Mouse (Mus musculus): ENCODE results near the gene Cdsn. TPM values are rescaled to one million over a fixed set of nuclear protein-coding genes. Genes with fewer than 3 reads are reported as not detected.

Gene Cdsn
- polyA plus RNA-seq, 1 experiment from 2014 or later, result 8.6 TPM

GRCm38 (mm10) chr17:35512916-35513626, 38.9 kb upstream of the Cdsn start:
- POLR2A ChIA-PET, result interaction anchor here (1.0 kb wide), 1 partner anchor 41 kb away, joined by 3 read pairs; no protein-coding TSS in a partner anchor
- no peaks in the 10 kb centered on the region for H3K27me3 ChIP-seq
- no peak for TF ChIP-seq CTCF (IDR thresholded peaks at IDR 0.05)
- DNase-seq (ENCODE audit: low read depth, low spot score), result no peak
- CTCF ChIA-PET, result interaction anchor here (0.7 to 5.1 kb wide), 9 partner anchors 11 to 30 kb away, joined by 3 to 16 read pairs (median 4); no protein-coding TSS in a partner anchor
- in situ Hi-C loops (cut with MboI; ENCODE audit: low pct_unique_long_range_greater_than_20kb), result no loop called here
- no peak for ATAC-seq

- H3K27me3 ChIP-seq, result no peaks in the 10 kb centered on the region
- in situ Hi-C loops (cut with MboI; ENCODE audit: low pct_unique_long_range_greater_than_20kb), result no loop called here
- no peak for TF ChIP-seq CTCF (IDR thresholded peaks at IDR 0.05)
- ATAC-seq (no peak), DNase-seq (ENCODE audit: low read depth, low spot score) (no peak)
- ChIA-PET CTCF (interaction anchor here (0.8 to 5.1 kb wide), 6 partner anchors 10 to 30 kb away, joined by 3 to 16 read pairs (median 4); no protein-coding TSS in a partner anchor), POLR2A (no interaction called here)
These were observed 38.0 kb upstream of the Cdsn start for GRCm38 (mm10) chr17:35513886-35514285.

- ChIA-PET POLR2A (no interaction called here), CTCF (interaction anchor here (1.2 to 5.1 kb wide), 6 partner anchors 14 to 30 kb away, joined by 3 to 16 read pairs (median 6); no protein-coding TSS in a partner anchor)
- no peaks in the 10 kb centered on the region for H3K27me3 ChIP-seq
- no peak for DNase-seq (ENCODE audit: low read depth, low spot score)
- no peak for ATAC-seq
- TF ChIP-seq CTCF (IDR thresholded peaks at IDR 0.05), result no peak
- in situ Hi-C loops (cut with MboI; ENCODE audit: low pct_unique_long_range_greater_than_20kb), result no loop called here
These were observed 37.2 kb upstream of the Cdsn start for GRCm38 (mm10) chr17:35514756-35515155.

- H3K27me3 ChIP-seq, result no peaks in the 10 kb centered on the region
- DNase-seq (ENCODE audit: low read depth, low spot score) (no peak), ATAC-seq (no peak)
- CTCF ChIA-PET, result interaction anchor here (1.2 to 5.1 kb wide), 4 partner anchors 14 to 32 kb away, joined by 3 to 16 read pairs (median 5); no protein-coding TSS in a partner anchor
- in situ Hi-C loops (cut with MboI; ENCODE audit: low pct_unique_long_range_greater_than_20kb), result no loop called here
- no peak for TF ChIP-seq CTCF (IDR thresholded peaks at IDR 0.05)
- POLR2A ChIA-PET, result no interaction called here
These were observed 35.9 kb upstream of the Cdsn start for GRCm38 (mm10) chr17:35515911-35516640.

GRCm38 (mm10) chr17:35516652-35517500, 35.1 kb upstream of the Cdsn start, which contains the start of the genes Tcf19 and Cchcr1:
Gene Tcf19 (minus strand): TSS chr17:35516824.
Gene Cchcr1 (plus strand): TSS chr17:35517100.
- H3K27me3 ChIP-seq, result no peaks in the 10 kb centered on the region
- CTCF ChIA-PET, result interaction anchor here (1.4 to 2.2 kb wide), 3 partner anchors 14 to 18 kb away, joined by 3 to 7 read pairs (median 5); no protein-coding TSS in a partner anchor

GRCm38 (mm10) chr17:35517526-35517925, 34.4 kb upstream of the Cdsn start:
- H3K27me3 ChIP-seq, result no peaks in the 10 kb centered on the region
- in situ Hi-C loops (cut with MboI; ENCODE audit: low pct_unique_long_range_greater_than_20kb), result no loop called here
- no peak for ATAC-seq
- POLR2A ChIA-PET, result interaction anchor here (0.5 kb wide), 1 partner anchor 1387 kb away, joined by 3 read pairs; no protein-coding TSS in a partner anchor
- CTCF ChIA-PET, result interaction anchor here (1.4 to 1.5 kb wide), 2 partner anchors 13 to 17 kb away, joined by 3 to 5 read pairs; no protein-coding TSS in a partner anchor
- DNase-seq (ENCODE audit: low read depth, low spot score), result no peak
- no peak for TF ChIP-seq CTCF (IDR thresholded peaks at IDR 0.05)

More at GRCm38 (mm10) chr17:35516652-35517500, 35.1 kb upstream of the Cdsn start, which contains the start of the genes Tcf19 and Cchcr1:
- ATAC-seq (peak; percentile 95), DNase-seq (ENCODE audit: low read depth, low spot score) (peak; percentile 79)
- no peak for TF ChIP-seq CTCF (IDR thresholded peaks at IDR 0.05)
- in situ Hi-C loops (cut with MboI; ENCODE audit: low pct_unique_long_range_greater_than_20kb), result no loop called here
- POLR2A ChIA-PET, result interaction anchor here (0.5 kb wide), 1 partner anchor 1387 kb away, joined by 3 read pairs; no protein-coding TSS in a partner anchor

- no peak for TF ChIP-seq CTCF (IDR thresholded peaks at IDR 0.05)
- in situ Hi-C loops (cut with MboI; ENCODE audit: low pct_unique_long_range_greater_than_20kb), result no loop called here
- ChIA-PET POLR2A (no interaction called here), CTCF (interaction anchor here (2.2 kb wide), 1 partner anchor 11 kb away, joined by 5 read pairs; no protein-coding TSS in a partner anchor)
- no peak for DNase-seq (ENCODE audit: low read depth, low spot score)
- no peaks in the 10 kb centered on the region for H3K27me3 ChIP-seq
- ATAC-seq, result no peak
These were observed 27.6 kb upstream of the Cdsn start for GRCm38 (mm10) chr17:35524354-35524753.

- ATAC-seq (no peak), DNase-seq (ENCODE audit: low read depth, low spot score) (no peak)
- H3K27me3 ChIP-seq, result no peaks in the 10 kb centered on the region
- no peak for TF ChIP-seq CTCF (IDR thresholded peaks at IDR 0.05)
- POLR2A ChIA-PET, result no interaction called here
- CTCF ChIA-PET, result no interaction called here
- in situ Hi-C loops (cut with MboI; ENCODE audit: low pct_unique_long_range_greater_than_20kb), result no loop called here
These were observed 25.3 kb upstream of the Cdsn start for GRCm38 (mm10) chr17:35526644-35527043.

GRCm38 (mm10) chr17:35532360-35532759, 19.6 kb upstream of the Cdsn start:
- no peak for ATAC-seq
- CTCF ChIA-PET, result interaction anchor here (4.3 kb wide), 1 partner anchor 12 kb away, joined by 34 read pairs; no protein-coding TSS in a partner anchor
- POLR2A ChIA-PET, result no interaction called here
- in situ Hi-C loops (cut with MboI; ENCODE audit: low pct_unique_long_range_greater_than_20kb), result no loop called here
- DNase-seq (ENCODE audit: low read depth, low spot score), result no peak
- TF ChIP-seq CTCF (IDR thresholded peaks at IDR 0.05), result no peak
- no peaks in the 10 kb centered on the region for H3K27me3 ChIP-seq

- ATAC-seq, result no peak
- POLR2A ChIA-PET, result no interaction called here
- no peak for DNase-seq (ENCODE audit: low read depth, low spot score)
- TF ChIP-seq CTCF (IDR thresholded peaks at IDR 0.05), result no peak
- in situ Hi-C loops (cut with MboI; ENCODE audit: low pct_unique_long_range_greater_than_20kb), result no loop called here
- CTCF ChIA-PET, result interaction anchor here (4.3 kb wide), 1 partner anchor 12 kb away, joined by 34 read pairs; no protein-coding TSS in a partner anchor
- H3K27me3 ChIP-seq, result no peaks in the 10 kb centered on the region
These were observed 19.0 kb upstream of the Cdsn start, which contains the start of gene Psors1c2 for GRCm38 (mm10) chr17:35532901-35533300. Gene Psors1c2 (plus strand): TSS chr17:35533201.

Measured in Patski (cell line).